Mouse (Mus musculus) embryonic fibroblast, embryonic 13.5 days (primary cell): ENCODE data around the gene Plekhg2.

Experiments used
- CTCF ChIP-seq: IDR thresholded peaks from 2 replicates; pipeline ENCODE4 v1.5.1; 2011; ENCODE audit warnings: mild to moderate bottlenecking, control low read depth, low read length, moderate library complexity, borderline replicate concordance; ENCODE audit not compliant: insufficient read depth
- POLR2A ChIP-seq: IDR thresholded peaks from 2 replicates; pipeline ENCODE4 v1.6.1; 2011; ENCODE audit warnings: low read depth, mild to moderate bottlenecking, control low read depth, low read length, moderate library complexity

DNA sequence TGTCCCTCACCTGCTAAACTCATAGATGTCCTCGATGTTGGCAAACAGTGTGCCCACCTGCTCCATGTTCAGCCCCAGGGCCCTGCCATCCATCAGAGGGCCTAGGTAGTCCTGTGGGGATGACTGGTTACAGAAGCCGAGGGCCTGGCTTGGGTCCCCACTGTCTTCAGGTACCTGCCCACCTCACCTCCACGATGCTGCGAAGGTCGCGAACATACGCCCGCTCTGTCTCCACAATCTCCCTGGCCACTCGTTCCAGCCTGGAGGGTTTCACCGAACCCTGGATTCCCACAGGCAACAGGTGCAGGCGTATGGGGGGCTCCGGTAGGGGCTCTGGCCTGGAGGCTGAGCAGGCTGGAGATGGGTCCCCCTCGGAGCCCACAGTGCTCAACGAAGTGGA lies 2.3 kb downstream of the Plekhg2 start:
- TF ChIP-seq POLR2A (no peak), CTCF (no peak)
